Mouse (Mus musculus) ES-E14 (cell line): ENCODE measurements around the gene Mpp2.

Source experiments
- CHD2 ChIP-seq: IDR thresholded peaks from 2 replicates; pipeline ENCODE4 v1.6.1; 2014; ENCODE audit warnings: mild to moderate bottlenecking, low read depth, low read length, inconsistent platforms
- HCFC1 ChIP-seq: IDR thresholded peaks from 2 replicates; pipeline ENCODE4 v1.6.1; 2012; ENCODE audit warnings: low read length, inconsistent platforms, borderline replicate concordance; ENCODE audit not compliant: insufficient read depth
- ZNF384 ChIP-seq: IDR thresholded peaks from 2 replicates; pipeline ENCODE4 v1.6.1; 2012; ENCODE audit warnings: low read depth, low read length, inconsistent platforms

- no peak for TF ChIP-seq ZNF384
- no peak for TF ChIP-seq CHD2
- no peak for TF ChIP-seq HCFC1
Measured at GRCm38 (mm10) chr11:102101219-102101618, 12.9 kb upstream of the Mpp2 start, which contains the start of gene Ppy.
